Mouse (Mus musculus) cerebellum, adult 9-11 months (tissue): ENCODE measurements around the gene Cxcr5.

Source experiments
- DNase-seq: peaks from one replicate; pipeline ENCODE4 v3.0.0; 2022

Gene Cxcr5

DNA sequence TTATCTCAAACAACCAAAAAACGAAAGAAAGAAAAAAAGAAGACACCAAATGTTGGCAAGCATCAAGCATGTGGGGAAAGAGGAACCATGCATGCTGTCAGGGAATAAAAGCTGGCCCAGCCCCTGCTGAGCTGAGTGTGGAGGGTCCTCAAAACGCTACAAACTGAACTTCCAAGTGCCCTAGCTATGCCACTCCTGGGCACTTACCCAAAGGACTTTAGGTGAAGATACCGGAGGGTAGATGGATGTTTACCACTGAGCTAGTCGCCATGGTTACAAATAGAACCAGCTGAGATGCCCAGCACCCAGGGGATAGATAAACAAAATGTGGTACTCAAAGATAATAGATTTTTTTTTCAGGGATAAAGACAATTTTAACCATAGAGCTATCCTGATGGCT is at the start of gene Cxcr5:
Cxcr5 (minus strand) TSS at position 281 of the 400 bp plus-strand sequence.
- no peak for DNase-seq

DNA sequence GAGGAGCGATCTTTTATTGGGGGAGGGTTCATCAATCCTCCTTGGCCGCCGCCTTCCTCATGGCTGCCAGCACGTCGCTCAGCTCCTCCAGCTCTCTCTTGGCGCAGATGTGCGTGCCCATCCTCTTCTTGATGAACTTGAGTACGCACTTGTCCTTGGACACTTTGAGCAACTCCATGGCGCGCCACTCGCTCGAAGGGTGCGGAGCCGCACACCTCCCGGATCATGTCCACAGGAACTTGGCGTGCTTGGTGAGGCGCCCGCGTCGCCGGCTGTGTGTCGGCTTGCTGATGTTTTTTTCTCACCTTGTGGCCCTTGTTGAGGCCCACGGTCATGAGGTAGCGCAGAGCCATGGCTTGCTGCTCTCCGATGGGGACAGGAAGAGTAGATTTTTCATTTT is 48.7 kb upstream of the Cxcr5 start:
- DNase-seq: no peak

DNA sequence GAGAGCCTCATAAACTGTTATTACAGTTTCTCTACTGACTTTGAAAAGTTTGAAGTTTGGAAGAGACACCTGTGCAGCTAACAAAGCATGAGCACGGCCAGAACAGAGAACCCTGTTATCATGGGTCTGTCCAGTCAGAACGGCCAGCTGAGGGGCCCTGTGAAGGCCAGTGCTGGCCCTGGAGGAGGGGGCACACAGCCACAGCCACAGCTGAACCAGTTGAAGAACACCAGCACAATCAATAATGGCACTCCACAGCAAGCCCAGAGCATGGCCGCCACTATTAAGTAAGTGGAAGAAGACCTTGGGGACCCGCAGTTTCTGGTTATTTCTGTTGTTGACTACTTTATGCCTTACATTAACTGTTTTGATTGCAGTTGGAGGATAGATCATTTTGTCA is 45.6 kb upstream of the Cxcr5 start:
- no peak for DNase-seq

DNA sequence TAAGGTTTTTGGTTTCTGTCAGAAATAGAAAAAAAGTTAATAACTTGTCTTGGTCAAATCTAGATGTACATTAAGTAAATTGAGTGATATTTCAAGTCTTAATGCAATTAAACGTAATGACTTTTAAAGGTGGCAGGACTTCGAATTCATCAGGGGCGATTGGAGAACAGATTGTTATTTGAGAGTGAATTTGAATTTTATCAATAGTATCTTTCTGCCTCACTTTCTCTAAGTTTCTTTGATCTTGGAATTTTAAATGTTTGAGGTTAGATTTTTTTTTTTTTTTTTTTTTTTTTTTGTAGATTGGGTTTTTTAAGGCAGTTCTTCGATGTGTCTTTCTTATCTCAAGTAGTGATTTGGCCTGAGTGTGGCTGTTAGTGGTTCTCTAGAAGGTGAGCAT is 45.0 kb upstream of the Cxcr5 start:
- no peak for DNase-seq

DNA sequence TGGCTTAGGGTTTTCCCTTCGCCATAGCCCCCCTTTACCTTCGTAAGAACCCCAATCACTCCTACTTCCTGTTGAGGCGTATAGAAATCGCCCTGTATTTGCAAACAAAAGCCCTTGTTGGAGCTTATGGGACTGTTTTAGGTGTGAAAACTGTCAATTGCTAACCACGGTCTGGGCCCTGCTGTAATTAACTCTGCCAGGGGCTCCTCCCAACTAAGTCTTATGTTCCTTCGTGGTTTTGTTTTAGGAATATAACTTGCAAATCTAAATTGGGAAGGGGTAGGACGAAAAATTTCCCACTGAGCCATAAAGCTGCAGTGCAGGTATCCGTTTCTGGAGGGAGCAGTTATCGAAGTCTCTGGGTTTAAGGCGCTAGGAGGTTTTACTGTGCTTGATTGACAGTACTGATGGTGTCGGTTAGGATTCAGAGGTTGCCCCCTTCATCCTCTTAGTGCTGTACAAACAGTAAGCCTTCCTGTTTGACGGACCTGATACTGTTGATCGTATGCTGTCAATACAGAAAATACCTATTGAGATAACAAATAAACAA is 44.0 kb upstream of the Cxcr5 start:
- no peak for DNase-seq

DNA sequence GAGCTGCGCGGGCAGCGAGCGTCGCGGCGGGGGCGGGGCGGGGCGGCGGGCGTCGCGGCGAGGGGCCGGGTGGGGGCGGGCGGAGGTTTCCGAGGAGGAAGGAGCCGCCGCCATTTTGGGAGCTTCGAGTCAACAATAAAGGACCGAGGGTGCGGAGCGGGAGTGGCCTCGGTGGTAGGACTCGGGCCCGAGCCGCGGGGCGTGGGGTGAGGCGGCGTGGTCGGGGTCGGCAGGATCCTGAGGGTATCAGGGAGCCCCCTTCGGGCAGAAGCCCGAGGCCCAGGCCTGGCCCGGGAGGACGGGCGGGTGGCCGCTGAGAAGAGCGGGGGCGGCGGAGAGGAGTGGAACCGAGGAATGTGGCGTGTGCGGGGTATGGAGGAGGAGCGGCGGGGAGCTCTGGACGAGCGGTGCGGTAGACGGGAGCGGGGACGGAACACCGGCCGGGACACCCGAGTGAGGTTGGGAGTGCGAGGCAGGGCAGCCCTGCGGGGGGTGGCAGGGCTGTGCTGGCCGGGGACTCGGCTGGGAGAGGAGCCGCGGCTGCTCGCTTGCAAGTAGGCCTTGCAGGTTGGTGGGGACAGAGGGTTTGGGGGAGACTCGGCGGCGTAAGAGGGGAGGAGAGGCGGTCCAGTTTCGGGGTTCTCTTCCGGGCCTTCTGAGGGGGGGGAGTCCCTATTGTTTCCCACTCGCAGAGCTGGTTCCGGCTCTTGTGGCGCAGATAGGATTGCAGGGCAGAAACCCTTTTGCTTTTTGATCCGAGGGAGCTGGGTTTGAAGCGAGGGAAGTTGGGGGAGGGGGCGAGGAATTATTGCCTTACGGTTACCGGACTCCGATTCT is 43.3 kb upstream of the Cxcr5 start, which contains the start of gene Ddx6:
Ddx6 (plus strand) TSS at position 114 of the 837 bp plus-strand sequence.
- DNase-seq: peak; percentile 80

DNA sequence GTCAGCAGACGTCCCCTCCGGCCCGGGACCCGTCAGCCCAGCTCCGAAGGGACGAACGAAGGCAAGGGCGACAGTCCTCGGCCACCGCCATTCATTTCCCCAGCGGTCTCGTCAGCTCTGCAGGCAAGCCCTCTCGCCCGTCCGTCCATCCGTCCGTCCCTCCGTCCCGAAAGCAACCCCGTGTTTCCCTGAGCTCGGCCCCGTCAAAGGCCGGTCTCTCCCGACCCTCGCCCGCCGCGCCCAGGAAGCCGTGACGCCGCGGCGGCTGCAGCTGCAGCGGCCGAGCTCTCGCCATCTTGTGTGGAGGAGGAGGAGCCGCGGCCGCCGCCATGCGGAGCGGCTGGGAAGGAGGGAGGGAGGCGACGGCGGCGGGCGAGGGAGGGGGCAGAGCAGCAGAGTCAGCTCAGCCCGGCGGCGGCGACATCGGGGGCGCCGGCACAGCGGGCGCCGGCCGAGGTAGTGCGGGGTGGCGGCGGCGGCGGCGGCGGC is 42.7 kb upstream of the Cxcr5 start:
- peak; percentile 86 for DNase-seq

DNA sequence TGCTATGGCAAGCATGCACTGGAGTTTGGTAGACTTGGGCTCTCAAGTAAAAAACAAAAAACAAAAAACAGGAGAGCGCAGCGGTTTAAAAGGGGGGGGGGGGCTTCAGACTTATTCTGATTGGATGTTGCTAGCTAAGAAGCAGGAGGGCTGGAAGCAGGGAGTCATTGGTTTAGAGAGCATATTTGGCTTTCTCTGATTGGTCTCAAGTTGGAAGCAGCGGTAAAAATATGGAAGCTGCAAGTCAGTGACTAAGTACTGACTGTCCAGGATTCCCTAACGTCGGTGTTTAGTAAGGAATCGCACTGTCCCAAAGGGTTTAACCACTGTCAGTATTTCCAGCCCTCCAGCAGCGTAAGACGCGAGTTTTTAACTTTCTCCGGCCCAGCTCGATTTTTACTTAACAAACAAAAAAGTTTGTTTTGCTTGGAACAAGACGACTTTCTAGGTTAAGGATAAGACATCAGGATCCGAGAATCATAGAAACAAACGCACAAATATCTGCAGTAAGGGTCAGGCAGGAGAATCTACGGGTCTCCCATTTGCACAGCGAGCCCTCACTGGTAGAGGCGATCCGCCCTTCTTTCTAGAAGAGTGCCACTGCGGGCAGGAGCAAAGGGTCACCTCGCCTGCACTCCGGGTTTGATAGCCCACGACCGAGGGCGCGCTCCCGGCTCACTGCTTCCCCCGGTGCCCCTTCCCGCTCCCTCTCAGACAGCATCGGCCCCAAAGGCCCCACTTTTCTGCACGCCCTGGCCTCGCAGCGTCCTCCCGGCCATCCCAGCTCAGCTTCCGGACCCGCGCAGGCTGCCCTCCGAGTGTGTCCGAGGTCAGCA is 42.0 kb upstream of the Cxcr5 start:
- peak; percentile 52 for DNase-seq

DNA sequence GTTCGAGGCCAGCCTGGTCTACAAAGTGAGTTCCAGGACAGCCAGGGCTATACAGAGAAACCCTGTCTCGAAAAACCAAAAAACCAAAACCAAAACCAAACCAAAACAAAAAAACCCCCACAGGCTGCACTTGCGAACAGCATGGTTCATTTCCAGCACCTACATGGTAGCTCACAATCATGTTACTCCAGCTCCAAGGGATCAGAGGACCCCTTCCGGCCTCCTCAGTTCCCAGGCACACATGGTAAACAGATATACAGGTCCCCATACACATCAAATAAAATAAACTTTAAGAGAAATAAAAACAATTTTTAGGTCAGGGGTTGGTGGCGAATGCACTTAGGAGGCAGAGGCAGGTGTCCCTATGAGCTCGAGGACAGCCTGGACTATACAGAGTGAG is 41.1 kb upstream of the Cxcr5 start:
- no peak for DNase-seq

DNA sequence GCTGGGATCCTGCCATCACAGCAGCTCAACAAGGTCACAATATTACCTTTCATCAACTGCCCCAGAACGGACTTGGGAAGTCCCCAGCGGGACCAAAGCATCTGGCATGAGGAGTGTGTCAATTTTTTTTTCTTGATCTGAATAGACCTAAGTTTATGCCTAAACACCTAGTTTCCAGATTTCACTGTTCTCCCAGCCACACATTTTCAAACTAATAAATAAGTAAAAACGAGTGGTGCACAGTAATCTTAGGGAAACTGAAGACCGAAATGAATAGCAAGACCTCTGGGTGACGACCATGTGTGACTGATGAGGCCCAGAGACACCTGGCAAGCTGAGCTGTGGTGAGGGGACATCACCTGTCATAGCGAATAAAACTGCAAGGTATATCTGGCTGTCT is 39.1 kb upstream of the Cxcr5 start:
- DNase-seq: peak; percentile 28

DNA sequence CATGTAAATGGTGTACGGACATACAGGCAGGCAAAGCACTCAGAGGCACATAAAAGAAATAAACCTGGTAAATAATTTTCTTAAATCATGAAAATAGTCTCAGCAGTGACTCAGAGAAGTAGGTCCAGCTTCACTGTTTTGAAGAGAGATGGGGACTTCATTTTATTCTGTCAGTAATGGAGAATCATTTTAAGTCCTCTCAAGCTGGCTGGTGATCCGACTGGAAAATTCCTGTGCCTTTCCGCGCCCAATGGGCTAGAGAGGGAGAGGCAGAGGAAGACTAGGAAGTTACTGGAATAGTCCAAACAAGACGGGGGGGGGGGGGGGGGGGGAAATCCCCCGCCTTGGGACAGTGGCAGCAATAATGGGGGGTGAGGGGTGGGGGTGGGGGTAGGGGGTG is 37.9 kb upstream of the Cxcr5 start:
- DNase-seq: peak; percentile 48

DNA sequence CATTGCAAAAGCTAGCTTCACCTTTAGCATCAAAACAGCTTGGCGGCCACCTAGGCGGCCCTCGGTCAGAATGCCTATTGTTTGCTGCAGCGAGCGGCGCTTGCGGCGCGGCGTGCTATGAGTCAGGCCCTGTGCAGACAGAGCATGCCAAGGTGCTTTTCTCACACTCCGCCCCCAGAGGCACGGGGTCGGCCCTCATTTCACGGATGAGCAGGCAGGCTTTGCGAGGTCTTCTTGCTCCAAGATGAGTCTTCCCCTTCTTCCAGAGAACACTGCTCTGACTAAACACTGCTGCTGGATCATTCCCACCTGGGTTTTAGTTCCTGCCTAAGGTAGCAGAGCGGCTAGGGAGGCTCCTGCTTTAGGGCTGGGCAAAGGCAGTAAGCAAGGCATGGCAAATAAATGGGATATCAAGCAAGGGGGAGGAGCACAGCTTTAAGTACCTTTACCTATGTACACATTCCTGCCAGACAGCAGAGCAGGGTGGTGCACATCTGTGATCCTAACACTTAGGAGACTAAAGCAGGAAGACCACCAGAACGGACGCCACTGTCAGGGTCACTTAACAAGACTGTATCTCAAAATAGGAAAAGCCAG is 37.3 kb upstream of the Cxcr5 start:
- DNase-seq: peak; percentile 65

DNA sequence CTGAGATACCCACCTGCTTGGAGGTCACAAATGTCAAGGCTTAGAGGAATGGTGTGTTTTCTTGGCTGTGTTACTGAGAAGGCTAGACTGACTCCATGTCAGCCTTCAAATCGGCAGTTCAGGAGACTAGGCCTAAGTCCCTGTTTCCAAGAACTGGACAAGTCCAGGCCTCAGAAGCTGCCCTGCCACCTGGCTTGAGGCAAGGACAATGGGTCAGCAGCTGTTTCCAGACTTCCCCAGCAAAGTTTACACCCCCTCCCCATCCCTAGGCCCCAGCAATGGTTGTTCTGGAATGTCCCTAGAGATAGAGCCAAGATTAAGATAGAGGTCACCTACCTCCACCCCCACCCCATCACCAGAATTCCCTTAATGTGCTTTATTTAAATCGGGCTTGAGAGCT is 36.1 kb upstream of the Cxcr5 start:
- DNase-seq: peak; percentile 21

DNA sequence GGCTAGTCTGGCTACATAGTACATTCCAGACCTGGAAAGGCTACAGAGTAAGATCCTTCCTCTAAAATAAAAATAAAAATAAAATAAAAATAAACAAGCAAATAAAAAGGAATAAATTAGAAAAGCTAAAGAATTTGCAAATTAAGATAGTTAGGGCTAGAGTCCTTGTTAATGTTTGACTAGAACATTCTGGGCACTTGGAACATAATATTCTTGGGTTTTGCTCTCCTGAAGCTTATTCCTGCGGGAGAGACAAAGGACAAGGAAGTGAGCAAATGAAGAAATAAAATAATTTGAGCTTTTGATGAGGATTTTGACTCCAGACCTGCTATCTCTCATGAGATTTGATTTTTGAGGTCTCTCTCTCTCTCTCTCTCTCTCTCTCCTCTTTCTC is 33.9 kb upstream of the Cxcr5 start:
- DNase-seq: no peak

DNA sequence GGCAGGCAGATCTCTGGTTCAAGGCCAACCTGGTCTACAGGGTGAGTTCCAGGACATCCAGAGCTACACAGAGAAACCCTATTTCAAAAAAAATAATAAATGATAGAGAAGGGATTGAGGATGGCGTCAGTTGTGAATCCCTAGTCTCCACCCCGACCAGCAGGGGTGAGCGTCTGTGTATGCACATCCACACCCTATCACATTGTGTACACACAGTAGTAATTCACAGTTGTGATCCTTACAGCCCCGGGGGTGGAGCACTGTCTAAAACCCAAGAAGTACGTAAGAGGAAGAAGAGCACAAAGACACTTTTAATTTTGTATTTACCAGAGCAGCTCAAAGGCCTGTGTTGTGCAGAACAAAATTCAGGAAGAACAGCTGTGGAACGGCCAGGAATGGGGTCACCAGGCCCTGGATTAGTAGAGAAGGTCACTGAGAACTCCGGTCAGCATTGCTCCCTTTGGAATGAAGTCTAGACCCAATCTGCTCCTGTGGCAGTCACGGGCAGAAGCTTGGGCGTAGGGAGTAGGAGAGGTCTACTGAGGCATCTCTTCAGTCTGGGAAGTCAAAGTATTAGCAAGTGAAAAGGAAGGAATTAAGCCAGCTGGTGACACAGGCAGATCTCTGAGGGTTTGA is 33.3 kb upstream of the Cxcr5 start:
- DNase-seq: no peak

DNA sequence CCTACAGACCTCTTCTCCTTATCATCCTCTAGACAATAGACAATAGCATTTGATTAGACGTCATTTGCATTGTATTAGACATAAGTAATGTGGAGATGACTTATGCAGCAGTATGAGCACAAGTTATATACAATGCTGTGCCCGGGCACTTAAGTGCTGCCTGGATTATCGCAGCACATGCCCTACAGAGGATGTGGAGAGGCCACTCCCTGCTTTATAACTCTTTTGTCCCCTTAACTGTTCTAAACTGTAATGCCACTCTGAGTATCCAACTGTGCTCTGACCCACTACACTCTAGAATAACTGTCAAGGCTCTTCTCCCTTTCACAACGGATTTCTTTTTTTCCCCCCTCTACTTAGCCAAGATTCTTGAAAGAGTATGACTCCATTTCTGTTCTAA is 32.2 kb upstream of the Cxcr5 start:
- DNase-seq: no peak

DNA sequence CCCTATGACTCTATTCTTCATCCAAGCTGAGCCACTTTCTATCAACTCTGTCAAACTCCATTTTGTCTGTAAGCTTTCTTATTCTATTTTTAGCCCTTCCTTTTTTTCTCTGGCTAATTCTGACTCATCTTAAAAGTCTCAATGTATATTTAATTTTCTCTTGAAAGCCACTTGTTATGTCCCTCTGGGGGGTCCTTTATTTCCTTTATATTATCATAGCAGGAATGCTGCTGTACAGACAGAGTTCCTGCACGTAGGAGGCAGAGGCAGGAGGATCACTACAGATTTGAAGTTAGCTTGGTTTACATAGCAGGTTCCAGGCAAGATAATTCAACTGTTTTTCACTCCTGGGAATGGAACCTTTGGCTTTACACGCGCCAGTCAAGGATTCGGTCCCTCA is 31.5 kb upstream of the Cxcr5 start:
- no peak for DNase-seq

DNA sequence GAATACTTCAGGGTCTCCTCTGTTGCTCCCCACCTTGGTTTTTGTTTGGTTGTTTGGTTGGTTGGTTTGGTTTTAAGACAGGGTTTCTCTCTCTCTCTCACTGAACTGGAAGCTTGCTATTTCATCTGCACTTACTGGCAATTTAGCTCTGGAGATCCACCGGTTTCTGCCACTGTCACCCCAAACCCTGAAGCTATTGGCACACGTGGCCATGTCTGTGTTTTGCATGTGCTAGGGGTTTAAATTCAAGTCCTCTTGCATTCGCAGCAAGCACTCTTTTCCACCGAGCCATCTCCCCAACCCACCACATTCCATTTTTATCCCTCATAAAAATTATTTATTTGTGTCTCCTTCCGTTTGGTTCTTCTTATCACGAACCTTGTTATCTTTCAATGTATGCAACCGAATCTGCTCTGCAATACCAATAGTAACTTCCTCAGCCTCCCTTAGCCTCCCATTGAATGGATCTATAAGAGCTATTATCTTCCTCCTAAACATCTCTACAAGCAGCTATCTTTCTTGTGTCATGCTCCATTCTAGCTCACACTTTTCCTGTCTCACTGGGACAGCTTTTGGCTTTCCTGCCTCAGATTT is 30.0 kb upstream of the Cxcr5 start:
- no peak for DNase-seq

DNA sequence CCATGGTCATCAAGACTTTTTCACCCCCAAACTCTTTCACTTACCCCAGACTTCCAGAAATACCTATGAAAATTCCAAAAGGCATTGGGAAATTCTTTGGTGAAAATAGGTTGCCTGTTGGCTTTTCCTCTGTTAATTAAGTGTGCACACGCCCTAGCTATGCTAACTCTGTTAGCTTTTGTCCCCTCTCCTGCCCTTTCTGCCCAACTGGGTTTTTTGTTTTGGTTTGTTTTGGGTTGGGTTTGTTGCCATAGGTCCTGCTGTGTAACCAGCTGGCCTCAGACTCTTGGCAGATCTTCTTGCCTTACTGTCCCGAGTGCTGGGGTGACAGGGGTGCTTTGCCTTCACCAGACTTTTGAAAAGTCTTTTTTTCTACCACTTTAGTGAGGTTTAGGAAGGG is 29.3 kb upstream of the Cxcr5 start:
- peak; percentile 89 for DNase-seq

DNA sequence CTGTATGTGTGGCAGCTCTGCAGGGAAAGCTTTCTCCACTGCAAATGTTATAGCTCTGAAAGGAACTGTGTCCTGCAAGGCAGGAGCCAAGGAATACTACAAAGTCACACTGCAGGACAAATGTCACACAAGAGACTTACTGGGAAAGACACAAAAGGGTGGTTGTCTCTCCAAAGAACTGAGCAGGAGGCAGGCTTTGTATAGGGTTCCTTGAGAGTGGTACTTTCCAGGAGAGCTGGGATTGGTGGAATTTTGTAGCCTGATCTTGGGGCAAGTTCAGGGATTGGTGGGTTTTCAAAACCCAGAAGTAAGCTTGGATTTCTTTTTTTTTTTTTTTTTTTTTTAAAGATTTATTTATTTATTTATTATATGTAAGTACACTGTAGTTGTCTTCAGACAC is 27.4 kb upstream of the Cxcr5 start:
- DNase-seq: no peak

DNA sequence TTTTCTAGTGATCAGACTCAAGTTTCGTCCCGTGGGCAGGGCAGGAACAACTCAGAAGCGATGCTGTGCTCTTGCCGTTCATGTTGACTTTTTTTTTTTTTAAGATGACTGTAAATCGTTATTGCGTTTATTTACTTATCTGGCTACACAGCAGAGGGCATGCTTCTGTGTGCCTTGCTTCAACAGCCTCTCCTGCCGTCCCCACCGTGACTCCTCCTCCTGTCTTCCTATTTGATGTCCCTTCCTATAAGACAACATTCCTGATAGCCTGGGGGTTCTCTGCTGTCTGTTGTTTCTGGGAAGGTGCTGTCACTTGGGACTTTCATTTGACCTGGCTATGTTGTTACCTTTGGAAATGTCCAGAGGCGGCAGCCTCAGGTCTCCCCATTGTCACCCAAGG is 26.9 kb upstream of the Cxcr5 start:
- no peak for DNase-seq
